ENCODE assay signal across 9 mouse cellular contexts in the genomic region with DNA sequence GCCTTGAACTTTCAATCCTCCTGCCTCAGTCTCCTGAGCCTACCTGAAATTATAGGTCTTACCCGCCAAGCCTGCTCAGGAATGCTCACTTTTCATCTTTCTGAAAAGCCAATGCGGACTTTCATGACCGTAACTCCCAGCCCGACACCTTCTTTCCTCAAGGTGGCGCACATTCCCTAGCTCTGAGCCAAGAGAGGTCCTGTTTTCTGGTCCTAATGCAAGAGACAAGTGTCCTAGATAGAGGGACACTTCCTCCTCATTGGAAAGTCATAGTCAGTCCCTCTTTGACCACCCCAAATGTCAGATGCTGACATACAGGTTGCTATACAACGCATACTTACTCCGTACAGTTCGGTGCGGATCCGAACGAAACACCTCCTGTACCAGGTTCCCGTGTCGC.
DNase-seq lines count a peak whose midpoint lies in the region; ATAC-seq and TF ChIP-seq lines count a peak whose summit lies in the region.
"Had no signal": no experiment of that assay in that cellular context is flagged by ENCODE, and none has a peak within 500 bp of the region (broad histone marks: within the 10 kb centered on the region; RNA-seq: fewer than 3 reads in every experiment).

No protein-coding gene starts in this region.

- H3K4me3 ChIP-seq in heart, postnatal 0 days (ENCODE audit: low read depth, low read length) = no peak overlapping the region
- H3K4me3 ChIP-seq in midbrain, embryonic 14.5 days (replicated peaks; ENCODE audit: low read depth, low read length) = no peak overlapping the region
- H3K4me3 ChIP-seq in midbrain, embryonic 16.5 days (ENCODE audit: low read depth, low read length) = no peak overlapping the region
- H3K4me3 ChIP-seq: hindbrain, embryonic 15.5 days had no signal

- no peaks in the 10 kb centered on the region for H3K36me3 ChIP-seq in heart, postnatal 0 days (replicated peaks; ENCODE audit: control insufficient read depth, insufficient read depth, low read length)
- no peaks in the 10 kb centered on the region for H3K36me3 ChIP-seq in midbrain, embryonic 14.5 days (ENCODE audit: control insufficient read depth, insufficient read depth, low read length)
- no peaks in the 10 kb centered on the region for H3K36me3 ChIP-seq in midbrain, embryonic 16.5 days (ENCODE audit: control insufficient read depth, insufficient read depth, low read length)
- H3K36me3 ChIP-seq: hindbrain, embryonic 15.5 days had no signal

- 70% methylated on average over 13 of the region's 13 CpGs for WGBS in heart, postnatal 0 days
- 71% methylated on average over 13 of the region's 13 CpGs for WGBS in midbrain, embryonic 14.5 days
- 72% methylated on average over 13 of the region's 13 CpGs for WGBS in midbrain, embryonic 16.5 days

- H3K4me2 ChIP-seq in heart, postnatal 0 days (ENCODE audit: low read depth, low read length) = no peak overlapping the region
- H3K4me2 ChIP-seq in midbrain, embryonic 14.5 days (ENCODE audit: low read length) = no peak overlapping the region
- H3K4me2 ChIP-seq in midbrain, embryonic 16.5 days (ENCODE audit: low read length) = no peak overlapping the region
- H3K4me2 ChIP-seq: hindbrain, embryonic 15.5 days had no signal

- no peaks in the 10 kb centered on the region for H3K9me3 ChIP-seq in heart, postnatal 0 days (replicated peaks; ENCODE audit: control insufficient read depth, low read length)
- H3K9me3 ChIP-seq in midbrain, embryonic 14.5 days (ENCODE audit: control insufficient read depth, low read length) = no peaks in the 10 kb centered on the region
- no peaks in the 10 kb centered on the region for H3K9me3 ChIP-seq in midbrain, embryonic 16.5 days (replicated peaks; ENCODE audit: control insufficient read depth, low read length, poor library complexity, severe bottlenecking)
- H3K9me3 ChIP-seq: hindbrain, embryonic 15.5 days had no signal

- H3K27me3 ChIP-seq in heart, postnatal 0 days (ENCODE audit: control insufficient read depth, insufficient read depth, low read length) = 0 out of 2 replicates have a peak, but pooled peaks cover 3% of the 10 kb centered on the region
- H3K27me3 ChIP-seq in midbrain, embryonic 14.5 days (ENCODE audit: control insufficient read depth, insufficient read depth, low read length) = no peaks in the 10 kb centered on the region
- H3K27me3 ChIP-seq in midbrain, embryonic 16.5 days (ENCODE audit: control insufficient read depth, insufficient read depth, low read depth, low read length) = no peaks in the 10 kb centered on the region
- H3K27me3 ChIP-seq: hindbrain, embryonic 15.5 days had no signal

- peak; percentile 62 for TF ChIP-seq CTCF in heart, postnatal 0 days (IDR thresholded peaks at IDR 0.05; ENCODE audit: low read depth)

- H3K4me1 ChIP-seq in heart, postnatal 0 days (ENCODE audit: control insufficient read depth, insufficient read depth) = no peaks in the 10 kb centered on the region
- no peaks in the 10 kb centered on the region for H3K4me1 ChIP-seq in midbrain, embryonic 14.5 days (ENCODE audit: control insufficient read depth, insufficient read depth, low read length)
- H3K4me1 ChIP-seq in midbrain, embryonic 16.5 days (ENCODE audit: control insufficient read depth, insufficient read depth, low read length) = no peaks in the 10 kb centered on the region
- H3K4me1 ChIP-seq: hindbrain, embryonic 15.5 days had no signal

- ATAC-seq in heart, postnatal 0 days (ENCODE audit: insufficient read depth, low read depth) = no peak
- ATAC-seq in midbrain, embryonic 14.5 days (ENCODE audit: low FRiP score, low TSS enrichment) = no peak
- ATAC-seq in midbrain, embryonic 16.5 days = no peak

- no peak for DNase-seq in heart, postnatal 0 days (ENCODE audit: low spot score)
- DNase-seq in heart, adult 9 months (ENCODE audit: low spot score in 2 of 2) = no peak
- peak; percentile 74 for DNase-seq in midbrain, embryonic 14.5 days
- peak; percentile 27 to 42 for DNase-seq in adrenal gland, postnatal 36 days
- peak; percentile 51 to 56 for DNase-seq in kidney, postnatal 4 days
- no peak for DNase-seq in spleen, postnatal 10 days (ENCODE audit: low spot score in 2 of 2)
- DNase-seq in layer of hippocampus, postnatal 25 days (ENCODE audit: extremely low spot score in 1 of 2, low spot score in 1 of 2) = no peak

- TF ChIP-seq EP300 in heart, postnatal 0 days (IDR thresholded peaks at IDR 0.05; ENCODE audit: low read depth) = no peak

- no peak overlapping the region for H3K9ac ChIP-seq in heart, postnatal 0 days (replicated peaks; ENCODE audit: low read depth, low read length)
- no peak overlapping the region for H3K9ac ChIP-seq in midbrain, embryonic 14.5 days (replicated peaks; ENCODE audit: low read length)
- no peak overlapping the region for H3K9ac ChIP-seq in midbrain, embryonic 16.5 days (ENCODE audit: low read depth, low read length)
- H3K9ac ChIP-seq: hindbrain, embryonic 15.5 days had no signal

- no peak overlapping the region for H3K27ac ChIP-seq in heart, postnatal 0 days (ENCODE audit: low read depth)
- H3K27ac ChIP-seq in midbrain, embryonic 14.5 days (replicated peaks; ENCODE audit: low read depth, low read length) = no peak overlapping the region
- no peak overlapping the region for H3K27ac ChIP-seq in midbrain, embryonic 16.5 days (ENCODE audit: low read length)
- H3K27ac ChIP-seq: hindbrain, embryonic 15.5 days had no signal

Comparison
In these comparisons a context has a peak if more than half of its experiments do, and no peak if none do; other contexts are left out.
1. DNase-seq: peak in midbrain, embryonic 14.5 days (single experiment), adrenal gland, postnatal 36 days (2 of 2) and kidney, postnatal 4 days (2 of 2); none in heart, postnatal 0 days (single experiment), heart, adult 9 months (0 of 2), spleen, postnatal 10 days (0 of 2) and layer of hippocampus, postnatal 25 days (0 of 2).